Mouse (Mus musculus) right cerebral cortex, adult 2 months (tissue): Measurements from ENCODE around the gene Atxn2.
A peak's percentile ranks its signal among the peaks of the same experiment; 100 is the strongest.
"Not testable (repeated sequence)": the region's sequence is repeated elsewhere in the genome, so short reads cannot be mapped to it uniquely, and the experiment has no call there.

Experiments used
- DNase-seq, 2 experiments: peaks; one replicate each; pipeline ENCODE4 v3.0.0; 2021 to 2022; ENCODE audit warnings: low spot score in 2 of 2

Atxn2 gene

DNA sequence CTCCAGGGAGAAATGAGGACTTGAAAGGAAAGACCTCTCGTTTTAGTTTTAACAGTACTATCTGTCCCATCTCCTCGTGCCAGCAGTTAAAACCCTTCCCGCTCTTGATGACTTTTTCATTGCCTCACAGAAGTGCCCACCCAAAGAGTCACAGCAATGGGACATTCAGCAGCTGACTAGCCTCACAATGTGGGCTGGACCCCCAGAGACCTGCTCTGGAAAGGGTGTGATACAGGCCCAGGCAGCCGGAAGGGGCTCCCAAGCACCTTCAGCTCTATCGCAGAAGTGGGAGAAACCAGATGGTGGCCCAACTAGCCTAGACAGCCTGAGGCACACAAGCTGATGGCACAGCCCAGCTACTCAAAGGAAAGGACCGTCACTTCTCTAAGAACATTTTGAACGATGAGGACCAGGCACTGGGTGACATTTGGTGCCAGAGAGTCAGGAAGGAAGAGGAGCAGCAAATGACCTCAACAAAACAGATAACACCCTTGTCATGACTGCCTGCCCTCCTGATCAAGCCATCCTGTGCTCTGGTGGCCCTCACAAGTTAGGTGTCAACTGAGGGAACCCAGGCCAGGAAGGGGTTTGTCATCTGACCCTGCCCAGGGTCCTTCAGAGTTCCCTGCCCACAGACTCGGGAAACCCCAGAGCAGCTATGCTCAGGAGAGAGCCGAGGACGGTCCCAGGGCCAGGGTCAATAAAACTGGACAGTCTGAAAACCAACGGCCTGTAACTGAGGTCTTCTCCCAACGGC lies 124.0 kb downstream of the Atxn2 start:
- no peak for DNase-seq

DNA sequence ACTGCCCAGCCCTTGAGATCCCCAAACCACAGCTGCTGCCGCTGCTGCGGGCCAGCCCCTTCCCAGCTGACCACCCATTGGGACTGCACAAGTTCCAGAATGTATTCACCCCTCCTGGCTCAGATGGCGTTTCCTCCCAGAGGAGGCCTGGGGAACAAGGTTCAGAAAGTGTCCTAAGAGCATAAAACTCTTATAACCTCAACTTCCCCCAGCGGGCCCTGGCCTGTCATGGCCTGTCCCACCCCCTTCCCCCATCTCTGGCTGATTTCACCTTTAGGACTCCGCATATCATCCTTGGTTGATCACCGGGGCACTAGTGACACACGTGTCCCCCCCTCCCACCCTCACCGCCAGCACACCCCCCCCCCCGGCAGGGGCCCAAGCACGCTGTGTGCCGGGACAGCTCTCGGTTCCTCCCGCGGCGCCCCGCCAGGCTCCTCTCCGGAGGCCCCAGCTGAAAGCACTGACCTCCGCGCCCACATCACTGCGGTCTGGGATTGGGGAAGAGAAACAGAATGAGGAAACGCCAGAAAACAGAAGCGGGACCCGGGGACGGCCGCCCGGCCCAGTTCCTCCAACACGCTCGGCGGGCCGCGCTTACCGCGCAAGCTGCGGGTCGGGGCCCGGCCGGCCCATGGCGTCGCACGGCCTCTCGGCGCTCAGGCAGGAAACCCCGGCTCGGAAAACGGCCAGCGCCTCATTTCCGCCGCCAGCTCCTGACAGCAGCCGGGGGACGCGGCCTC lies 125.0 kb downstream of the Atxn2 start:
- no peak for DNase-seq

GRCm38 (mm10) chr5:121836692-121837415 lies 125.7 kb downstream of the Atxn2 start:
- DNase-seq = peak; percentile 74 to 83

DNA sequence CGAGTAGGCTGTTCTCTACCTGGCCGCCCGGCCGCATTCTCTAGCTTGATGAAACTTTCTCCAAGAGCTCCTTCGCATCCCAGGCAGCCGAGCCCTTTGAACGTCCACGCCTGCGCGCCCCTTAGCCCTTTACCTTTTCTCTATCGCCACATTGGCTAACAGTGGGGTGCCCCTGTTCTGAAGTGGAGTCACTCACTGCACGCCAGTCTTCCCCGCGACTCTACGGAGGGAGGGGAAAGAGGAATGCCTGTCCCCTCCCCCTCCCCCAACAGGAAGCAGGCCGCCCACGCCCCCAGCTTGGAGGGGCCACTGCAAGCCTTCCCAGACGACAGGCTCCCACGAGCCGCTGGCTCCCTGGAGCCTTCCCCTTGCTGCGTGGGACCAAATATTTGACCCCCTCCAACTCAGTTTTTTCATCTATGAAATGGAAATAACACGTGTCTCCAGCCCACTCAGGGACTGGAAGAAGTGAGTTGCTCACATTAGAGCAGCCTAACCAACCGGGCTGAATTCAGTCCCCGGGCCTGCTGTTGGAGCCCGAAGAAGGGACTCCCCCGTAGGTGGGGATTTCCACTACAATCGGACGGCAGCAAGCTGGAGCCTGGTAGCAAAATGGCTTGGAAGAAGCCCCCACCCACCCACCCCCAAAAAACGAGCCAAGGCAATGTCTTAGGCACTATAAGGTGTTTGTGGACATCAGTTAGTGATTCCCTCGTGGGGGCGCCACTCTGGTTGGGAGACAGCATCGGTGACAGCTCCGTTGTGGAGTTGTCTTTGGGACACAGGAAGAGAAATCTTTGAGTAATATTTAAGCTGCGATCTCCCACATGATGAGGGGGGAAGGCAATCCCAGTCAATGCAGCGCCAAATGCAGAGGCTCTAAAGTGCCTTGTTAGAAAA lies 126.6 kb downstream of the Atxn2 start, which contains the start of gene Sh2b3:
TSS of gene Sh2b3 (minus strand) at position 206 of the 900 bp plus-strand sequence.
- DNase-seq = peak; percentile 45 to 60

- peak; percentile 52 to 62 for DNase-seq
Measured at GRCm38 (mm10) chr5:121838341-121839127, 127.4 kb downstream of the Atxn2 start.

GRCm38 (mm10) chr5:121839128-121839473 lies 128.0 kb downstream of the Atxn2 start:
- no peak for DNase-seq

GRCm38 (mm10) chr5:121841516-121841915 lies 130.4 kb downstream of the Atxn2 start:
- DNase-seq = no peak

DNA sequence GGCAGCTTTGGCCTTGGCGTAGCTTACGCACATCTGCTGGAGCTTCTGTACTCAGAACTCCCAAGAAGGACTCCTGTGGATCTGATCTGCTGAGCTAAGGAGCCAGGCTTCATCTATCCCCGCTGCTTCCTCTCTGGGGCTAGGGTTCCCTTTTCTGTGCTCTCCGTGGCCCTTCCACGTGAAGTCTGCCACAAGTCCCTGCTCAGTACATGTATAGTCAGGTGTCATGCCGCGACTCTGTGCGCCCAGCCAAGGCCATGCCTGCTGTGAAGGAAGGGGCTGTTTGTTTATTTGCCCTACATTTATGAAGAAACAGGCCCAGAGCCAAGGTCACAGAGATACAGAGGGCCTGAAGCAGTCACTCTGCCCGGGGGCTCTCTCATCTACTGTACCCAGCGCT lies 130.8 kb downstream of the Atxn2 start:
- DNase-seq = no peak

DNA sequence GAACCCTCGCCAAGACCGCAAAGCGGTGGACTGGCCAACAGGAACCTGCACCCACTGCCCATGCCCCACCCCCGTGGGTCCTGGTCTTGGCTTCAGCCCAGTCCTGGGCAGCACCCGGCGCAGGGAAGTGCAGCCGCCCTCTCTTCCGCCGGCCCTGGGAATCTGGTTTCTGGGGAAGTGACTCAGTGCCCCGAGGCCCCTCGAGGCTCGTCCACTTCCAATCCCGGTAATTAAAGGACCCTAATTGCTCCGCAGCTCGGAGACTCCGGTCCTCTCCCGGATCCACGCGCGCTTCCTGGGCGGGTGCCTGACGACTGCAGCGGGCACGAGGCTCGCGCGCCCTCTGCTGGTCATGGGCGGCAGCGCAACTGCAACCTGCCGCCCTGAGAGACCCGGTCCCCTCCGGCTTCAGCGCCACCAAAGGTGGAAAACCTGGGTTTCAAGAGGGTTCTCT lies 131.6 kb downstream of the Atxn2 start:
- peak; percentile 83 to 85 for DNase-seq

DNA sequence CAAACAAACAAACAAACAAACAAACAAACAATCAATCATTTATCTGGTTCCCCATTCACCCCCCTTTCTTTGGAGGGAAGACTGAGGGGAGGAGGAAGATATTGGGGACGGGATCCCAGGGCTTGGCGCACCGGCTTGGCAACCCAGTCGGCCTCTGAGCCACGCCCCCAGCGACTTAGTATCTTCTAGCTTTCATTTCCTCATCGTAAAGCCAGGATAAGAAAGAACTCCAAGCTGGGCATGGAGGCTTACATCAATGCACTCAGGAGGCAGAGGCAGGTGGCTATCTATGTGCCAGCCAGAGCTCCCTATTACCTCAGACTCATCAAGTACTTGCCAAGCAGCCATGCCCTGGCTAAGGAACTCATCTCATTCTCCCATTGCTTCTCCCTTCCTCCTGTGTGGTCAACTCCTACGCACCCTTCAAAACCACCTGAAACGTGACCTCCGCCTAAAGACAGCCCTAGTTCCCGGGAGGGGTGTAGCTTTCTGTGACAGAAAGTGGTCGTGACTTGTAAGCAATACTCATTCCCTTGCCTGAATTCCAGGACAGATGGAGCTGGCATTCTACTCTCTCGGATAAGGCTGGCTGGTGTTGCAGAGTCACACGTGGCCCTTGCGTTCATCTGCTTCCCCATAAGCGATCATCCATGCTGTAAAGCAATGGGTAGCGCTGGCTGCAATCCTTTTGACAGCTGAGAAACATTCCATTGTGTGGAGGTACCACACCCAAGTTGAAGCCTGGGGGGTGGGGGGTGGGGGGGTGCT lies 132.2 kb downstream of the Atxn2 start:
- no peak for DNase-seq

DNA sequence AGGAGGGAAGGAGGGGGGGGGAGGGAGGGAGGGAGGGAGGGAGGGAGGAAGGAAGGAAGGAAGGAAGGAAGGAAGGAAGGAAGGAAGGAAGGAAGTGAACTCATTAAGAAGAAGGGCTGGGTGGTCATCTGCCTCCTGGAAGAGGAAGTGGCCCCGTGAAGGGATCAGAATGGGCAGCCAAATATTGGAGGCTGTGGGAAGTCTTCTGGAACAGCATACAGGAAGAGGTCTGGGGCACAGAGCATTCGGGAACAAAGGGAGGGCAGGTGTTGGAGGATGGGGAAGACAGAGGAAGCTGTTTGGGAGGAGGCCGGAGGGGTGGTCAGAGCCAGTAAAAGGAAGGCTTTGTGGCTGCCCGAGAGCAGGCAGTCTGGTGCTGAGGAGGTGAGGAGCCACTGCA lies 134.2 kb downstream of the Atxn2 start:
- DNase-seq = no peak

GRCm38 (mm10) chr5:121846322-121846721 lies 135.2 kb downstream of the Atxn2 start:
- DNase-seq = no peak

- not testable (repeated sequence) for DNase-seq
Measured at GRCm38 (mm10) chr5:121847269-121847668, 136.1 kb downstream of the Atxn2 start.

- peak in 1 of 2 experiments; percentile 53 for DNase-seq
Measured at GRCm38 (mm10) chr5:121848035-121848519, 136.9 kb downstream of the Atxn2 start.

DNA sequence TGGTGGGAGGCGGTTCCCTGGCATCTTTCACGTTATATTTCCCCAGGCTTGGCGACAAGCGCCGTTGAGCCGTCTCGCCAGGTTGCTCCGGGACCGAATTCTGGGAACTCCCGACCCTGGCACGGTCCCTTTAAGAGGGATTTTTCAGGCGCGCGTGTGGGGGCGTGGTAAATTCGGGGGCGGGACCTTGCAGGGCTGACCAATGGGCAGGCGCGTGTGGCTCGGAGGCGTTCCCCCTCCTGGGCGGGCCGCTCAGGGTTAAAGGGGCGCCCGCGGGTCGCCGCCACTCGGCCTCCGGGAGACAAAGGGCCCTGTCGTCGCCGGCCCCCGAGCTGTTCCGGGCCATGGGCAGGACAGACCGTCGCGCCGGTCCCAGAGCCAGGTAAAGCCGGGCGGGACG lies 137.6 kb downstream of the Atxn2 start, which contains the start of gene Pheta1:
TSS of gene Pheta1 (plus strand) at position 242 of the 400 bp plus-strand sequence.
- DNase-seq = peak; percentile 87 to 92

DNA sequence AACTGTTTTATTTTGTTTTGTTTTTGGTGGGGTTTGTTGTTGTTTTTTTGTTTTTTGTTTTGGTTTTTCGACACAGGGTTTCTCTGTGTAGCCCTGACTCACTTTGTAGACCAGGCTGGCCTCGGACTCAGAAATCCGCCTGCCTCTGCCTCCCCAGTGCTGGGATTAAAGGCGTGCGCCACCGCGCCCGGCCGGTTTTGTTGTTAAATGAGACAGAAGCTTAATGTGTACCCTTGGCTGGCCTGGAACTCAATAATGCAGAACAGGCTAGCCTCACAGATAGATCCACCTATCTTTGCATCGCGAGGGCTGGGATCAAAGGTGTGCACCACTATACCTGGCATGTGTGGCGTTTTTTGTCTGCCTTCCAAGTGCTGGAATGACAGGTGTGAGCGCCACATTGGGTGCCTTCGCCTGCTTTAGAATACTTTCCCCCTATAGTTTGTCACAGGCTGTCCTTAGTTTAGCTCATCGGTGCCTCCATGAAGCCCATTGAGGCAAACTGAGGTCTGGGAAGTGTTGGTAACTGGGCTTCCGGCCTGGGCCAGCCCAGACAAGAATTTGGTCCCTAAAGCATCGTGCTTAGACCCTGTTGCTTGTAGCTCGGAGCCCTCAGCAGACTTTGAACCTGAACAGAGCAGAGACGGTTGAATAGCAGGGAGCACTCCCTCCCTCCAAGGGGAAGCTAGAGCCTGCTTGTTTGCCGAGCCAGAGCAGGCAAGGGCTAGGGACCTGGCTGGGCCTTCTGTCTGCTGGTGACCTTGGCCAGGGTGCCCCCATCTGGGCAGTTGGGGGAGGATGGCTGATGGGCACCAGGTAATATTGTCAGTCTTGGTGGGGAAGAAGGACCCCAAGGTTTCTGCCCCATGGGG lies 138.6 kb downstream of the Atxn2 start:
- no peak for DNase-seq

DNA sequence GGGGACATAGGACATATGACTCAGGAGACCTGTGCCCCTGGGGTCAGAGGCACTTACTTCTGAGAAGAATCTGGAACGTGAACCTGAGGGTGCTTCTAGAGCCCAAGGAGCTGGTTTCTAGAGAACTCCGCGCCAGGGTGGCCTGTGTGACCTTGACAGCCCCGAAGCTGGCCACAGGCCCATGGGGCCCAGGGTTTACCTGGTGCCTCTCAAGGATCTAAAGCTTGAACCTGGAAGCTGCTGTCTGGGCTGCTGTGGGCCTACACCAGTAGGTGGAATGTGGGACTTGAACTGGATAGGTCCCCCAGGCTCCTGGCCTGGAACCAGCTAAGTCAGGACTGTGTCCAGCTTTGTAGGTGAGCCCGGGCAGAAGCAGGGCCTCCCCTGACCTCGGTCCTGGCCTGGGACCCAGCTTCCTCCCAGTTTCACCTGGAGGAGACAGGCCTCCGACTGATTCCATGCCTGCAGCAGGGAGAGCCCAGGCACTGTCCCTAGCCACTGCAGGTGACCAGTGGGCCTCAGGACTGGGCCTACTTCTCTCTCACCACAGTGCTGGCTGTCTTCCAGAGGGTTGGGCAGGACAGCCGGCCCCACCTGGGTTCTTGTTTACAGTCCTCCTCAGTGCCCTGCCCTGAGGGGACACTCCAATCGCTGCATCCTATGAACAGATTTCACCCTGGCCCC lies 142.4 kb downstream of the Atxn2 start:
- no peak for DNase-seq

DNA sequence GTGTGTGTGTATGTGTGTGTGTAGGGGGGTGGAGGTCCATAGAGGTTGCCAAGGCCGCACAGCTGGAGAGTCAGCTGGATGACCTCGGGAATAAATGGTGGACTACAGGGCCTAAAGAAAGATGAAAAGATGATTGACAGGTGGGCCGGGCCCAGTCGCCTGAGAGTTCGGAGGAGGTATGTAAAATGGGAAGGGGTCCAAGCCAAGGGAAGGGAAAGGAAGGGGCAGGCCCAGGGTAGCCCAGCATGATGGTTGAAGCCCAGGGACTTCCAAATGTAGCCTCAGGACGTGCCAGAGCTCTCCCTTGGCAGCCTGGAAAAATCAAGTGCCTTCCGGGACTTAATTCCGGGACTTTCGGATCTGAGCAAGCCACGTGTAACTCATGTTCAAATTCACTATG lies 143.6 kb downstream of the Atxn2 start:
- no peak for DNase-seq
